Mouse (Mus musculus) frontal cortex, postnatal 36 days (tissue): ENCODE measurements around the gene Htr6.
A peak's percentile ranks its signal among the peaks of the same experiment; 100 is the strongest.

Experiments
- DNase-seq, 2 experiments: peaks; one replicate each; pipeline ENCODE4 v3.0.0; 2022; ENCODE audit warnings: low spot score in 2 of 2

Gene Htr6

GRCm38 (mm10) chr4:139075041-139075711 is at the start of gene Htr6:
Gene Htr6, minus strand, starts transcription at chr4:139075570.
- peak in 1 of 2 experiments; percentile 60 for DNase-seq

GRCm38 (mm10) chr4:139124940-139125339 is 49.6 kb upstream of the Htr6 start:
- no peak for DNase-seq

- DNase-seq, result no peak
Measured at GRCm38 (mm10) chr4:139122557-139122956, 47.2 kb upstream of the Htr6 start.

GRCm38 (mm10) chr4:139120998-139121397 is 45.6 kb upstream of the Htr6 start:
- DNase-seq, result no peak

GRCm38 (mm10) chr4:139120281-139120814 is 45.0 kb upstream of the Htr6 start:
- DNase-seq, result no peak

GRCm38 (mm10) chr4:139116356-139117063 is 41.1 kb upstream of the Htr6 start:
- DNase-seq, result no peak

- no peak for DNase-seq
Measured at GRCm38 (mm10) chr4:139115721-139116120, 40.4 kb upstream of the Htr6 start.

- no peak for DNase-seq
Measured at GRCm38 (mm10) chr4:139112482-139112881, 37.1 kb upstream of the Htr6 start.

GRCm38 (mm10) chr4:139111421-139111820 is 36.1 kb upstream of the Htr6 start:
- DNase-seq, result no peak

GRCm38 (mm10) chr4:139110858-139111257 is 35.5 kb upstream of the Htr6 start:
- DNase-seq, result no peak

- DNase-seq, result no peak
Measured at GRCm38 (mm10) chr4:139105453-139105852, 30.1 kb upstream of the Htr6 start.

GRCm38 (mm10) chr4:139101546-139101945 is 26.2 kb upstream of the Htr6 start:
- DNase-seq, result no peak

GRCm38 (mm10) chr4:139100326-139100725 is 25.0 kb upstream of the Htr6 start:
- no peak for DNase-seq

GRCm38 (mm10) chr4:139096201-139096600 is 20.8 kb upstream of the Htr6 start:
- no peak for DNase-seq

GRCm38 (mm10) chr4:139095406-139095805 is 20.0 kb upstream of the Htr6 start:
- no peak for DNase-seq

GRCm38 (mm10) chr4:139093196-139093530 is 17.8 kb upstream of the Htr6 start:
- DNase-seq, result no peak

GRCm38 (mm10) chr4:139092356-139093195 is 17.2 kb upstream of the Htr6 start, which contains the start of gene Nbl1:
Gene Nbl1, minus strand, starts transcription at chr4:139092993.
- no peak for DNase-seq

- no peak for DNase-seq
Measured at GRCm38 (mm10) chr4:139091478-139092355, 16.3 kb upstream of the Htr6 start.

- DNase-seq, result no peak
Measured at GRCm38 (mm10) chr4:139091066-139091465, 15.7 kb upstream of the Htr6 start.

GRCm38 (mm10) chr4:139090303-139090940 is 15.1 kb upstream of the Htr6 start:
- no peak for DNase-seq
